Mouse (Mus musculus): Measurements from ENCODE around the gene Tomm5.

DNA sequence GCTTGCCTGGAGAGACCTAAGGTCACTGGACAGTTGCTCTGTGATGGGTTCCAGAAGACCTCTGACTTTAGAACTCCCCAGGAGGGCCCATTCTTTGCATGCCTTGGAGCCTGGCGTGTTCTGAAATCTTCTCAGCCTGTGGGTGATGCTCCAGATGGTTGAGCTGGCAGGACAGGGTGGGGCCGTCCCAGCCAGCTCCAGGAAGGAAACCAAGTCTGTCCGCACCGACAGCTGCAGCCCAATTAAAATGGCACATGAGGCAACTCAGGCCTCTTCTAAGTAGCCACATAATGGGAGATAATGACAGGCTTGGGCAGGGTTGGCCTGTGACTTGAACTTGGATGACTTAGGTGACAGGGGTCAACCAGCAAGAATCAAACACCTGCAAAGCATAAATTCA is 29.7 kb upstream of the Tomm5 start:
- TF ChIP-seq CTCF (IDR thresholded peaks at IDR 0.05) (no peak), EP300 (IDR thresholded peaks at IDR 0.05; ENCODE audit: insufficient read depth, low read depth, low read length) (no peak), POLR2A (IDR thresholded peaks at IDR 0.05; ENCODE audit: insufficient read depth, low read depth, low read length) (no peak)
